Mouse (Mus musculus) heart, embryonic 16.5 days (tissue): Measurements from ENCODE around the gene Olfr1535. TPM values are rescaled to one million over a fixed set of nuclear protein-coding genes. Genes with fewer than 3 reads are reported as not detected.

Source experiments
- polyA plus RNA-seq: library from polyadenylated mRNA; unstranded; fragments of >200 nt; fragmentation: Nextera tagmentation; extraction: Ambion mirVana; gene quantifications from 2 replicates; pipeline ENCODE4 v1.2.1, GENCODE M21; 2015

Gene Olfr1535
- polyA plus RNA-seq, 1 experiment from 2014 or later = not detected

Other genes with a start within 250 kb of the Olfr1535 start
- gene Gpx6, start 247.8 kb downstream of the Olfr1535 start, polyA plus RNA-seq = 0.21 TPM in 1 of 2 replicates, not detected in the other
- not detected in 2 replicates for gene Olfr1367, start 213.0 kb downstream of the Olfr1535 start, polyA plus RNA-seq
- 7.2 and 9.1 TPM in 2 replicates for gene Zscan12, start 197.1 kb downstream of the Olfr1535 start, polyA plus RNA-seq
- 70.4 and 73.1 TPM in 2 replicates for gene Zkscan3, start 157.1 kb downstream of the Olfr1535 start, polyA plus RNA-seq
- 3.2 and 3.9 TPM in 2 replicates for gene Pgbd1, start 118.8 kb downstream of the Olfr1535 start, polyA plus RNA-seq
- gene Zscan26, start 106.2 kb downstream of the Olfr1535 start, polyA plus RNA-seq = 25.2 and 25.8 TPM in 2 replicates
- 1.5 and 1.7 TPM in 2 replicates for gene Nkapl, start 91.4 kb downstream of the Olfr1535 start, polyA plus RNA-seq
- 1.9 and 2.2 TPM in 2 replicates for gene Zkscan4, start 81.0 kb downstream of the Olfr1535 start, polyA plus RNA-seq
- not detected in 2 replicates for gene Gm10065, start 80.5 kb downstream of the Olfr1535 start, polyA plus RNA-seq
- gene AK157302, start 64.7 kb downstream of the Olfr1535 start, polyA plus RNA-seq = 0.77 and 4.1 TPM in 2 replicates
- gene Gm11273, start 58.5 kb downstream of the Olfr1535 start, polyA plus RNA-seq = 20.3 and 62.4 TPM in 2 replicates
- 3.7 and 4.7 TPM in 2 replicates for gene Zkscan8, start 28.8 kb downstream of the Olfr1535 start, polyA plus RNA-seq
- 0.04 TPM in 1 of 2 replicates, not detected in the other for gene Olfr1366, start 17.1 kb downstream of the Olfr1535 start, polyA plus RNA-seq
- not detected in 2 replicates for gene Olfr1364, start 21.9 kb upstream of the Olfr1535 start, polyA plus RNA-seq
- gene Olfr1362, start 54.1 kb upstream of the Olfr1535 start, polyA plus RNA-seq = not detected in 2 replicates
- not detected in 2 replicates for gene Olfr11, start 82.6 kb upstream of the Olfr1535 start, polyA plus RNA-seq
- gene Olfr1361, start 103.5 kb upstream of the Olfr1535 start, polyA plus RNA-seq = not detected in 2 replicates
- gene Olfr1360, start 117.5 kb upstream of the Olfr1535 start, polyA plus RNA-seq = not detected in 2 replicates
- gene Olfr1359, start 138.2 kb upstream of the Olfr1535 start, polyA plus RNA-seq = not detected in 2 replicates
- gene Hist1h2bl, start 156.2 kb upstream of the Olfr1535 start, polyA plus RNA-seq = 0.86 and 1.7 TPM in 2 replicates
- gene Hist1h2ai, start 156.5 kb upstream of the Olfr1535 start, polyA plus RNA-seq = 4.3 and 8.1 TPM in 2 replicates
- 4.8 and 6.2 TPM in 2 replicates for gene Hist1h3h, start 157.8 kb upstream of the Olfr1535 start, polyA plus RNA-seq
- gene Hist1h2bm, start 162.2 kb upstream of the Olfr1535 start, polyA plus RNA-seq = 1.8 and 2.4 TPM in 2 replicates
- 0.51 and 0.67 TPM in 2 replicates for gene Hist1h4j, start 175.2 kb upstream of the Olfr1535 start, polyA plus RNA-seq
- gene Hist1h4k, start 190.6 kb upstream of the Olfr1535 start, polyA plus RNA-seq = 1.9 TPM in 1 of 2 replicates, not detected in the other
- 9.3 and 10.0 TPM in 2 replicates for gene Hist1h2ak, start 193.9 kb upstream of the Olfr1535 start, polyA plus RNA-seq
- 0.88 and 1.6 TPM in 2 replicates for gene Hist1h2bn, start 194.2 kb upstream of the Olfr1535 start, polyA plus RNA-seq
- gene Hist1h1b, start 220.7 kb upstream of the Olfr1535 start, polyA plus RNA-seq = 8.6 and 9.8 TPM in 2 replicates
- gene Hist1h3i, start 223.5 kb upstream of the Olfr1535 start, polyA plus RNA-seq = 50.2 and 54.0 TPM in 2 replicates
- gene Hist1h2an, start 227.3 kb upstream of the Olfr1535 start, polyA plus RNA-seq = 3.0 and 3.1 TPM in 2 replicates
- gene Hist1h2bp, start 227.6 kb upstream of the Olfr1535 start, polyA plus RNA-seq = 0.34 and 0.52 TPM in 2 replicates